Mouse (Mus musculus) hindbrain, postnatal 0 days (tissue): ENCODE results near the gene Ets2. TPM values are rescaled to one million over a fixed set of nuclear protein-coding genes. Genes with fewer than 3 reads are reported as not detected.

Source experiments
- ATAC-seq: fragments of 200-750 bp; cut with Nextera tagmentation; 2 replicates; pipeline ENCODE4 v1.8.0; 2017; ENCODE audit warnings: mild to moderate bottlenecking, moderate TSS enrichment, moderate library complexity
- DNase-seq: peaks from one replicate; pipeline ENCODE4 v3.0.0-alpha.2; 2015; ENCODE audit warnings: low spot score
- H3K27ac ChIP-seq: fragments of 300-500 bp; sonication (generic); 2 replicates; pipeline ENCODE4 v1.5.1; 2014; ENCODE audit warnings: mild to moderate bottlenecking
- H3K27me3 ChIP-seq: fragments of 300-500 bp; sonication (generic); 2 replicates; pipeline ENCODE4 v1.6.1; 2014; ENCODE audit warnings: low read length, mixed read lengths; ENCODE audit not compliant: insufficient read depth
- H3K36me3 ChIP-seq: fragments of 300-500 bp; sonication (generic); 2 replicates; pipeline ENCODE4 v1.6.1; 2014; ENCODE audit warnings: low read length, mixed read lengths; ENCODE audit not compliant: insufficient read depth
- H3K4me1 ChIP-seq: fragments of 300-500 bp; sonication (generic); 2 replicates; pipeline ENCODE4 v1.6.1; 2014; ENCODE audit warnings: antibody characterized with exemption, low read length, mixed read lengths; ENCODE audit not compliant: insufficient read depth
- H3K4me2 ChIP-seq: fragments of 300-500 bp; sonication (generic); 2 replicates; pipeline ENCODE4 v1.6.1; 2014; ENCODE audit warnings: low read depth, mild to moderate bottlenecking, low read length, moderate library complexity, mixed read lengths
- H3K4me3 ChIP-seq: fragments of 300-500 bp; sonication (generic); 2 replicates; pipeline ENCODE4 v1.5.1; 2014; ENCODE audit warnings: low read length
- H3K9ac ChIP-seq: fragments of 300-500 bp; sonication (generic); replicated peaks from 2 replicates; pipeline ENCODE4 v1.6.1; 2014; ENCODE audit warnings: mild to moderate bottlenecking, low read length, moderate library complexity, mixed read lengths
- H3K9me3 ChIP-seq: fragments of 300-500 bp; sonication (generic); 2 replicates; pipeline ENCODE4 v1.6.1; 2016; ENCODE audit warnings: low read length, mixed read lengths
- CTCF ChIP-seq: IDR thresholded peaks from 2 replicates; pipeline ENCODE4 v1.5.1; 2016; ENCODE audit warnings: antibody characterized with exemption, control low read depth, low read depth
- WGBS: fragments of 180-500 bp; shearing (Covaris S2); extraction: QIAGEN DNeasy Blood & Tissue Kit; methylation state at CpG from one replicate; pipeline ENCODE4 v1.1.7; 2014; 5-methylcytosine and 5-hydroxymethylcytosine counted together
- polyA plus RNA-seq: library from polyadenylated mRNA; unstranded; fragments of >200 nt; fragmentation: Nextera tagmentation; extraction: Ambion mirVana; gene quantifications from 2 replicates; pipeline ENCODE4 v1.2.1, GENCODE M21; 2015
- total RNA-seq: library from RNA; depleted of rRNA; stranded (reverse); fragments of >200 nt; gene quantifications from 2 replicates; pipeline ENCODE4 v1.2.3, GENCODE M21; 2014

Ets2 gene
- total and polyA plus RNA-seq, 2 experiments from 2014 or later, result 15.1 to 24.2 TPM

DNA sequence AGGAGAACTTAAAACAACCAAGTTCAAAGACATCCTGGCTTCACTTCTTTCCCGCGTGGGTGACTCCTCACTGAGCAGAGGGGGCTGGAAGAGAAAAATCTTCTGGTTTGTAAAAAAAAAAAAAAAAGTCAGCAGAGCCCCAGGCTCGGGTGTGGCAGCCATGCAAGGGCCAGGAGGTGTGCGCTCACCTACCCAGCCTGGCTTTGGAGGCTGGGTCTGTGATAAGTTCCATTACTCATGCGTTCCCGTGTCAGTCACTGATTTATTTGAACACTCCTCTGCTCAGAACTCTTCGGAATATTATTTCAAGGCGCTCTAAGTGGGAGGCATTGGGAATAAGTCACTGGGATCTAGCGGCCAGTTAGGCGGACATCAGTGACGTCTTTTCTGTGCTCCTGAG, 26.7 kb upstream of the Ets2 start:
- ATAC-seq (no peak), DNase-seq (no peak)
- 81% methylated on average over 11 of the region's 11 CpGs for WGBS
- no peaks in the 10 kb centered on the region for H3K27me3 ChIP-seq
- no peak overlapping the region for H3K27ac ChIP-seq
- H3K36me3 ChIP-seq, result no peaks in the 10 kb centered on the region
- H3K4me2 ChIP-seq, result no peak overlapping the region
- H3K4me1 ChIP-seq, result no peaks in the 10 kb centered on the region
- no peak overlapping the region for H3K9ac ChIP-seq
- H3K4me3 ChIP-seq, result no peak overlapping the region
- H3K9me3 ChIP-seq, result no peaks in the 10 kb centered on the region
- TF ChIP-seq CTCF, result no peak

DNA sequence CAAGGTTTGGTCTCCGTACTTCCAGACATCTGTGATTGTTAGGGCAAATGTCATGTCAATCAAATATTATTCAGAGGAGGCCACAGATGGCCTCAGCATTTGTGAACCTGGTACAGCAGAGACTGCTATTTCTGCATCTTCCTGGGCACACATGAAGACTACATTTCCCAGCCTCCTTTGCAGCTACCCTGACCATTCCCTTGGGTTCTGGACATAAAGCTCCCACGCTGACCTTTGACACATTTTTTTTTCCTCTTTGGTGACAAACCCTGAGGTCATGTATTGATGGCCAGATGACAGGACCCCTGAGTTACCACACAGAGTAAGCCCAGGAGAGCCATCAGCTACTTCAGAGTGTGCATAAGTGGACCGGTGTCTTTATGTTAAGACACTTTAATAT, 25.2 kb upstream of the Ets2 start:
- WGBS, result 76% methylated on average over 3 of the region's 3 CpGs
- Histone ChIP-seq H3K4me1 (no peaks in the 10 kb centered on the region), H3K36me3 (no peaks in the 10 kb centered on the region), H3K27ac (no peak overlapping the region), H3K9me3 (no peaks in the 10 kb centered on the region), H3K4me2 (no peak overlapping the region), H3K27me3 (no peaks in the 10 kb centered on the region), H3K9ac (no peak overlapping the region), H3K4me3 (no peak overlapping the region)
- TF ChIP-seq CTCF, result no peak
- ATAC-seq, result no peak
- DNase-seq, result no peak

DNA sequence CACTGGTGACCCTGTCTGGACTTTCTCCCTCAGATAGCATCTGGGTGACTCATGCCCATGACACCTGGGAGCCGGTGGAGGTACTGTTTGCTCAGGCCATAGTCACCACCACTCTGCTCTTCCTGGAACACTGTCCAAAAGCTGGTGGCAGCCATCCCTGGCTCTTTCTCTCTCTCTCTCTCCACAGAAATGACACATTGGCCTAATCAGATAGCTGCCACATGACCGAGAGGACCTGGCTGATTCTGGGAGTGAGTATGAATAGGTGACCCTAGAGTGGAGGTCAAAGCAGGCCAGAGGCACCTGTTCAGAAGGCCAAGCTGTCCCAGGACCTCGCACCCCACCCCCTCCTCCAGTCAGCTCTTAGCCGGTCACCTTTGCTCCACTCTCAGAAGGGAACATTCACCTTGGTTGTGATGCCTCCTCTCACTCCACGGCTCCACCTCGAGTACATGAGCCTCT, 19.4 kb upstream of the Ets2 start:
- 87% methylated on average over 6 of the region's 6 CpGs for WGBS

DNA sequence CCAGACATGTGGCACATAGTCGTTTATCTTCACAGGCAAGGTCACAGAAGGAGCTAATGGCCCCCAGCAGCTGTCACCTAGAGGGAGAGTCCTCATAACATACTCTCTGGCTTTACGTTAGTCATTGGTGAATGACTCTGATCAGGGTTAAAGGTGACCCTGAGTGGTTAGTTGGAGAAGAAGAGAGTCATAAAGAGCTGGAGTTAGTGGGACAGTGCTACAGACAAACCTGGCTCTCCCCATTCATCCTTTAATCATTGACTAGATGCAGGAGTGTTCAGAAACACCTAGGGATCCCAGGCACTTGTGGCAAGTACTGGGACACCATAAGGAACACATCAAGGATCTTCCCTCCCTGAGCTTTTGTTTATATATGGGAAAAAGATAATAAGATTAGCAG, 16.1 kb upstream of the Ets2 start:
- ATAC-seq (no peak), DNase-seq (no peak)
- no peak overlapping the region for H3K27ac ChIP-seq
- no peak overlapping the region for H3K4me3 ChIP-seq
- no peak overlapping the region for H3K4me2 ChIP-seq
- H3K4me1 ChIP-seq, result no peaks in the 10 kb centered on the region
- no peaks in the 10 kb centered on the region for H3K27me3 ChIP-seq
- H3K9ac ChIP-seq, result no peak overlapping the region
- WGBS, result 58% methylated on average over 2 of the region's 2 CpGs
- no peaks in the 10 kb centered on the region for H3K9me3 ChIP-seq
- H3K36me3 ChIP-seq, result no peaks in the 10 kb centered on the region
- TF ChIP-seq CTCF, result no peak

More for the DNA sequence above, 19.4 kb upstream of the Ets2 start:
- no peaks in the 10 kb centered on the region for H3K4me1 ChIP-seq
- 0 out of 2 replicates have a peak, but pooled peaks have one; percentile 29 for ATAC-seq
- no peaks in the 10 kb centered on the region for H3K36me3 ChIP-seq
- H3K27me3 ChIP-seq, result no peaks in the 10 kb centered on the region
- no peaks in the 10 kb centered on the region for H3K9me3 ChIP-seq
- TF ChIP-seq CTCF, result no peak
- no peak overlapping the region for H3K9ac ChIP-seq
- no peak for DNase-seq
- H3K27ac ChIP-seq, result no peak overlapping the region
- no peak overlapping the region for H3K4me3 ChIP-seq
- no peak overlapping the region for H3K4me2 ChIP-seq

DNA sequence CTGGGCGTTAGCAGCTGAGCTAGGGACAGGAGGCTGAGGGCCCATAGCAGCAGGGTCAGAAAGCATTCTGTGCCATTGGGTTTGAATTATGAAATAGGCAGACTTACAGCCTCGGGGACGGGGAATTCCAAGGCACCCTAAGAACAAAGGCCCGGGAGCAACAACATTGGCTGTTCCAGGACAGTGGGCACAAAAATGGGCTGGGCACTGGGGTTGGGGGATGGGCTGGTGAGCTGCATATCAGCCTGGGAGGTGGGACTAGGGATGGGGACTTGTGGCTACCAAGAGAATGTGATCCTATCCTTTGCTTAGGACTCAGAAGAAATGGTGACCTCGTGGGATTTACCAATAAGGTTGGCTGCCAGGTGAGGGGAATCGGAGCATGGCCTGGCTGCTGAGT, 15.6 kb upstream of the Ets2 start:
- Histone ChIP-seq H3K9ac (no peak overlapping the region), H3K4me1 (no peaks in the 10 kb centered on the region), H3K27me3 (no peaks in the 10 kb centered on the region), H3K27ac (no peak overlapping the region), H3K4me2 (no peak overlapping the region), H3K36me3 (no peaks in the 10 kb centered on the region), H3K9me3 (no peaks in the 10 kb centered on the region), H3K4me3 (no peak overlapping the region)
- DNase-seq (no peak), ATAC-seq (no peak)
- WGBS, result 68% methylated on average over 6 of the region's 6 CpGs
- TF ChIP-seq CTCF, result no peak

DNA sequence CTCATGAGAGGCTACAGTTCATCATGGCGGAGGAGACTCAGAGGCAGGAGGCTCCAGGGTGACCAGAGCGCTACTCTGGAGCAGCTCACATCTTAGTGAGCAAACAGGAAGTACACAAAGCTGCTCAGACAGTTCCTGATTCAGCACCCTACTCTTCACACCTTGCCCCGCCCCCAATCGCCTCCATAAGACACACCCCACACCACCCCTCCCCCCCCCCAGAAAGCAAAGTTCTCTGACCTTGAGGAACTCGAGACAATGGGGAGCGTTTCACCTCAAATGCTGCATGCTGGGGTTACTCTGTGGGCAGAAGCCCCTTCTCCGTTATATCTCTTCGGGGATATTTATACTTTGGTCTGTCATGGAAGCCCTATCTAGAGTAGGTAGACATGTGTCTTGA, 15.0 kb upstream of the Ets2 start:
- DNase-seq (no peak), ATAC-seq (no peak)
- no peaks in the 10 kb centered on the region for H3K36me3 ChIP-seq
- no peaks in the 10 kb centered on the region for H3K4me1 ChIP-seq
- no peak overlapping the region for H3K4me3 ChIP-seq
- H3K9me3 ChIP-seq, result no peaks in the 10 kb centered on the region
- H3K27ac ChIP-seq, result no peak overlapping the region
- H3K4me2 ChIP-seq, result no peak overlapping the region
- H3K9ac ChIP-seq, result no peak overlapping the region
- 93% methylated on average over 8 of the region's 8 CpGs for WGBS
- no peak for TF ChIP-seq CTCF
- no peaks in the 10 kb centered on the region for H3K27me3 ChIP-seq

DNA sequence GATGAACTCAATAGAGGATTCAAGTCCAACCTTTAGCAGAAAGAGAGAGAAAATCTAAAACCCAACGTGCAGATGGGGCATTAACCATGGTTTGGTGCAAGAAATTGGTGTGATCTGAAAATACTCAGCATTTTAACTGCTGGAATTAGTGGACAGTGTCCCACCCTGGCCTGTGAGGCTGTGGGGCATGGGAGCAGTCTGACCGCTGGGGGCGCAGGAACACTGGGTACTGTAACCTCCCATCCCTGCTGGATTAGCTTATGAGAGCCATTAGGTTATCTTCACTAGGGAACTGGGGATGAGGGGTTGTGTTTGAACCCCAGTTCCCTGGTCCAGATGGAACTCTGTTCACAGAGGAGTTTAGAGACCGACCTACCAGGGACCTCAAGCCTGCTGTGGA, 13.9 kb upstream of the Ets2 start:
- DNase-seq (no peak), ATAC-seq (no peak)
- H3K9me3 ChIP-seq, result no peaks in the 10 kb centered on the region
- no peak overlapping the region for H3K4me2 ChIP-seq
- no peaks in the 10 kb centered on the region for H3K36me3 ChIP-seq
- no peak overlapping the region for H3K4me3 ChIP-seq
- TF ChIP-seq CTCF, result no peak
- no peak overlapping the region for H3K27ac ChIP-seq
- WGBS, result 81% methylated on average over 4 of the region's 4 CpGs
- no peak overlapping the region for H3K9ac ChIP-seq
- H3K27me3 ChIP-seq, result no peaks in the 10 kb centered on the region
- H3K4me1 ChIP-seq, result no peaks in the 10 kb centered on the region
